Mouse (Mus musculus): ENCODE measurements at regions not wholly inside any gene's neighbourhood (a gene's known extent, or its start where the extent isn't known, plus 50 kb on each side); places are given as distances from the start of the nearest gene placed in this dataset.
A peak's percentile ranks its signal among the peaks of the same experiment; 100 is the strongest.

- peak in 1 of 2 experiments; percentile 3 for DNase-seq (ENCODE audit: low spot score in 2 of 2)
Observed at GRCm38 (mm10) chr8:35934115-35934607, 168.6 kb downstream of the Gm19410 start.

DNA sequence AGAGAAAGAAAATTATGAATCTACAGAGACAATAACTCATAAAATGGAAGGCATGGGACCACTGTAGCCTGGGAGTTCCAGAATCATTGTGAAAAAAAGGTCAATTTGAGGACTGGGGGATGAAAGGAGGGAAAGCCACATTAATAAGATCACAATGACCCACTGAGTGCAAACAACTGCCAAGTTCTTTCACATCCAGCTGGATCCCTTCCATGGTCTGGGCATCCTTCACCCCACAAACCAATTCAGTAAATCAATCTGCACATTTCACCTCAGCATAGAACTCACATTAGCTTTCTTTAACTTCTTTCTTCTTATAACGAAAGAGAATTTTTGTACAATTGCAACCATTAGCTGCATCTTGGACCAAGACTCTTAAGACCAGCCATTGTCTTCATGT lies 169.4 kb downstream of the Gm19410 start:
- DNase-seq (ENCODE audit: low spot score in 2 of 2), result no peak

- DNase-seq (ENCODE audit: low spot score in 2 of 2), result no peak
Observed at GRCm38 (mm10) chr8:35939199-35939598, 173.6 kb downstream of the Gm19410 start.

DNA sequence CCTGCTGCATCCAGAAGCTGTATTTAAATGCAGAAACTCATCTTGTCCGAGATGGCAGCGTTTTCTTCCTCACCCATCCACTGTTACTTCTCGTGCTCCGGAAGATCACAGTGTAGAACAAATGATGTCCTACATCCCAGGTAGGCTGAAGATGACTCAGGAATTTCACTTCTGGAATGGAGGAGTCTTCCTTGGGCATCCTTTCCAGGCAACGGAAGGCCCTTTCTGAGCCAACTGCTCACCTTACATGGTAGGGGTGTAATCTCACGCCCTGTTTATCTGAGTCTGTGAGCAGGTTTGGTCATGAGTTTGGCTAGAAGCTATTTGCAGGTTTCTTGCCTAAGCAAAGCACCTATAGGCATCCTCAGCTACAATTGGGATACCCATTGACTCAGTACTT lies 176.9 kb downstream of the Gm19410 start:
- DNase-seq (ENCODE audit: low spot score in 2 of 2), result no peak

- no peak for DNase-seq (ENCODE audit: low spot score in 2 of 2)
Observed at GRCm38 (mm10) chr8:35943686-35944085, 178.1 kb downstream of the Gm19410 start.

DNA sequence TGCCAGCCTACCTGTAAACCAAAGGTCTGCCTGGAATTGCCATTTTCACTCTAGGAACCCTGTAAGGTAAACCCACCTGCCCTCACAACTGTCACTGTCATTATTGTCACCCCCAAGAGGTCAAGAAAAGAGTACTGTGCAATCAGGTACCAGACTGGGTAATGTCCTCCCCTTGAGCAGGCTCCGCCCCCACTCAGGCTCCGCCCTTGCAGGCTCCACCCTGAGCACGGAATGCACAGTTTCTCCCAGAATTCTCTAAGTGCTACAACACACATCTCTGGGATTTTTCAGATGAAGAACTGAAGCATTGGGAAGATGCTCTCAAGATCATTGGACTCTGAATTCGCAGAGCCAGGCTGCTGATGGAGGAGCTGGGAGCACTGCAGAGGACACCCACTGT lies 178.9 kb downstream of the Gm19410 start:
- no peak for DNase-seq (ENCODE audit: low spot score in 2 of 2)

- DNase-seq (ENCODE audit: low spot score in 2 of 2), result no peak
Observed at GRCm38 (mm10) chr8:35946539-35946940, 180.9 kb downstream of the Gm19410 start.

DNA sequence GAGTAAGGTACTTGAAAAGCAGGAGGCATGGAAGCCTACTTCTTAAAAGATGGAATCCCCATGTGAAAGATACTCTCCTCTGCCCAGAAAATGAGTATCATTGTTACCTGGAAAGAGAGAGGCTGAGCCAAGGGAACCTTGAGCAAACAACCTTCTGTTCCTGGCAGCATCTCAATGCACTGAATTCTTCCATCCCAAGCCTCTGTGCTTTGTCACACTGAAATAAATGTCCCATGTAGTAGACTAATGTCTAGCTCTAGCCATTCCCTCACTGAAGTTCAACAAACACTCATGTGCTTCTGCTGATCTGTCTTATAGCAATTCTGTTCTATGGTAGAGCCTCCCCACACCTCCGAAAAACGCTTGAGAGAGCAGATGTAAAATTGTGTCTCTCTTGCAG lies 182.6 kb downstream of the Gm19410 start:
- no peak for DNase-seq (ENCODE audit: low spot score in 2 of 2)

GRCm38 (mm10) chr8:35948751-35949183 lies 183.2 kb downstream of the Gm19410 start:
- no peak for DNase-seq (ENCODE audit: low spot score in 2 of 2)

DNA sequence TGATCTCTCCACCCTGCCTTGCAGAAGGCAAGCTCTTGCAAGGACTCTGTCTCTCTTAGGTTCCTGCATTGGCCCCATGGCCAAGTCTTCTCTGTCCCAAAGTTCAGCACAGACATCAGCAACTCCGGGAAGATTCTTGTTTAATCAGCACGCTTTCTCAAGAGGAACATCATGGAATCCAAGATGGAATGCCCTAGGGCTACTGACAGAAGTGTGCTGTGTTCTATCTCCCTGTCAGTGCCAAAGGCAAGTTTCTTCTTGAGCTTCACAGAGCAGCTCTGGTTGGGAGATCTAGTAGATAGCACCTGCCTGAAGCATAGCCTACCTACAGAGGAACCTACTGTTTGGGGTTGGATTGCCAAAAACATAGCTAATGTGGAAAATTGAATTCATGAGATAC lies 189.9 kb downstream of the Gm19410 start:
- no peak for DNase-seq (ENCODE audit: low spot score in 2 of 2)

GRCm38 (mm10) chr8:35956319-35956718 lies 190.7 kb downstream of the Gm19410 start:
- DNase-seq (ENCODE audit: low spot score in 2 of 2), result no peak

- no peak for DNase-seq (ENCODE audit: low spot score in 2 of 2)
Observed at GRCm38 (mm10) chr8:35959201-35959600, 193.6 kb downstream of the Gm19410 start.

DNA sequence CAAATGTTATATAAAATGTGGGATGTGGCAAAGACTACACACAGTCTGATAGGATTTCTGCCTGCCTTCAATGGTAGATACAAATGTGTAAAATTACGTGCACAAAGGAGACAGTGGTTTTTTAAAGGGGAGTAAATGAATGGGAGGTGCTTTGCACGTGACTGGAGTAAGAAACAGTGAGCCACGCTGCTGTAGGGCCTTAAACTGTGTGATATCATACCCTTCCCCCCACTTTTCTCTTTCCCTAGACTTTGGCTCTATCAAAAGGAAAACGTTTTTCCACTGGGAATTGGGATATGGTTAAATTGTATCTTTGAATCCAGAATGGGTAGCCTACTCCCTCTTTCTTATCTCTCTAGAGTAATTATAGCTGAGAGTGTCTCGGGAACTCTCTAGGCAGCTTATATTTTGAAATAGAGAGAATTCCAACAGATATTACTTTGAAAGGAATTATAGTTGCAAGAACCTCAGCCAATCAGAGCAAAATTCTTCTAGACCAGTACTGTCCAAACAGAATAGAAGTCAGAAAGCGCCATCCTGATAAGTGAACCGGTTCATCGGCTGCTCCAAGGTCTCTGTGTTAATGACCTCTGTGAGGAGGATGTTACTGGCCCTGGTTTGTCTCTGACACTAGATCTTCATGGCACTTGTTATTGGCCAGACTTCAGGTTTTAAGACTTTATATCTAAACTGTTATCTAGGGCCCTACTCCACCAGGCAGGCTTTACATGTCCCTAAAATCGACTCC lies 195.5 kb downstream of the Gm19410 start:
- no peak for DNase-seq (ENCODE audit: low spot score in 2 of 2)

DNA sequence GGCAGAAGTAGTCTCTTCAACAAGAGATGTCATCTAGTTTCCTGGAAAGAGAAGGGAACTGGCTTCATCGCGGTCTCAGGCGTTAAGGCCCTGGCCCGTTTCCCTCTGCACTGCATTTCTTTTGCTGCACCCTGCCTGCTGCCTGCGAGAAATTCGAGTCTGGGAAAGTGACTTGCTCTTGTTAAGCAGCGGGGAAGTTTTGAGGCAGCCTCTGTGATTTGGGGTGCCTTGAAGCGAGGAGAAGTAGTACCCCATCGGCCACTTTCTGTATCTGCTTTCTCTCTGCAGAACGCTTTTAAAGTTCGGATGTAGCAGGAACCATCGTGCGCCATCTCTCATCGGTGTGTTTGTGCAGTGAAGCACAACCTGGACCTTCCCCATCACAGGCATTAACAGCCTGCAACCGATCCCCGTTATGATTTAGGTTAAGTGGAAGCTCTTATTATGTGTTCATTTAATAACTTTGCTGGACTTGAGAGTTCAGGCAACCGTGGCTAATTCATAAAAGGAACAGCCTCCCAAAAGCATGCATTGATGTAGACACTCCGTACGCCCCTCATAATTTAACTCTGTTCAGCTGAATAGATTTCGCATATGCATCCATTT lies 196.1 kb downstream of the Gm19410 start:
- no peak for DNase-seq (ENCODE audit: low spot score in 2 of 2)

DNA sequence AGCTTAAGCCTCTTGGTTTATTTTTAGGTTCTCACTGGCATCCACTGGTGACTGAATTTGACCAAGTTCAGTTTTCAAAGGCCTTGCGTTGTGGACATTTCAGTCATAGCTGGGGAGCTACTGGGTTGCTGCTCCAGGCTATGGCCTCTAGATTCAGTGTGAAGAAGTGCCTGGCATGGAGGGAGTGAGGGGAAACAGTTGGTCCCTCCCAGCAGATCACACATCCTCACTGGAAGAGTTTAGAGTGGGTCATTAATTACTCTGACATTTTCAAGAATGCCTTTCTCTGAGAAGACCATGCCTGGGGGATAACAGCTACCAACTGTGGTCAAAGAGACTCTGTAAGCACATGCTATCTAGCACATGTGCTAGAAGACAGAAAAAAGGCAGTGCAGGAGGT lies 199.3 kb downstream of the Gm19410 start:
- no peak for DNase-seq (ENCODE audit: low spot score in 2 of 2)

- DNase-seq (ENCODE audit: low spot score in 2 of 2), result no peak
Observed at GRCm38 (mm10) chr8:35968341-35968740, 202.8 kb downstream of the Gm19410 start.

- DNase-seq (ENCODE audit: low spot score in 2 of 2), result no peak
Observed at GRCm38 (mm10) chr8:35971082-35971481, 205.5 kb downstream of the Gm19410 start.

DNA sequence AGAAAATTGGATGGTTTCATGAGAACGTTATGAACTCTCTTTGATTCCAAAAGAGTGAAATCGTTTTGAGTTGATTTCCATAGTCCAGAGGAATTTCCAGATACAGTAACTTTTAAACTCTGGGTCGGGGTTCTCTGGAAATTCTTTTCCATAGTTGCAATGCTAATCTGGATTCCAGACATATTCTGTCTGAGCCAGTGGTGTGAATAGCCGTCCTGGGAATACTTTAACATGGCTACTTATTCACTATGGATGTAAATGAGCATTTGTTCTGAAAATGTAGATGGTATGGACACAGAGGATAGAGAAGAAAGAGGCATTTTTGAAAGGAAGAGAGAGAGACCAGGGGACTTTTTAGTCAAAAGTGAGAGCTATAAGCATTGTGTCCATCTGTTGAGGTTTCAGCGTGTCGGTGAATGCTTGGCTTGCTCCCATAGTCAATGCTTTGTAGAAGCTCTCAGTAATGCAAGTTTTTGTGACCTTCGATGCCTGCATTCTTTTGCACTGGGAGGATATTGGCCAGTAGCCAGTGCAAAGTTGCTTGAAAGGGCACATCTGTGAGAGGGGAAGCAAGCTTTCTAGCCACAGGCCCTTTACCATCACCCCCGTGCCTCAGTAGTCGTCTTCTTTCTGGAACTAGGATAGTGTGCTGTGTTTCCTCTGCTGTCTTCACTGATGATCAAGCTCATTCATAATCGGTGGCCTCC lies 208.9 kb downstream of the Gm19410 start:
- DNase-seq (ENCODE audit: low spot score in 2 of 2), result no peak

GRCm38 (mm10) chr8:35979638-35980255 lies 214.2 kb downstream of the Gm19410 start:
- DNase-seq (ENCODE audit: low spot score in 2 of 2), result no peak

GRCm38 (mm10) chr8:35983083-35983482 lies 217.5 kb downstream of the Gm19410 start:
- no peak for DNase-seq (ENCODE audit: low spot score in 2 of 2)

DNA sequence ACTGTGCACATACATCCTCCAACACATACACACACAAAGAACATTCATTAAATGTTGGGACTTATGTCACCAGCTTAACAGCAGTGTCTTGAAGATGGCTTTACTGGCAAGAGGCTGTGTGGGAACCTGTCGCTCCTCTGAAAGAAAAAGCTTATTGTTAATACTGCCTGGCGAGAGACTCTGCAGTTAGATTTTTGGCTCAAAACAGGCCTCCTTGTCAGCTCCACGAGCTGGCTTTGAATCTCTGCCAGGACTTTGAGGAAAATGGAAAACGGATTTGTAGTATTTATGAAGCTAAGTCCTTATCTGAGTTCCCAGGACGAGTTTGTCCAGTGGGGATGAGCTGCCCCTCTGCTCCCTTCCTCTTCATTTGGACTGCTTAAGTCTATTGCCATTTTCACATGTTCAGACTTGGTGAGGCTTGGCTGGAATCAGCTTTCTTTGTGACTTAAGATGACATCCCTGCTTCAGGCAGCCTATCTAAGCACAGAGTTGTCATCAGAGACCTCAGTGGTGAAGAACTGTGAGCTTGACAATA lies 219.6 kb downstream of the Gm19410 start:
- no peak for DNase-seq (ENCODE audit: low spot score in 2 of 2)
